Mouse (Mus musculus) bone marrow macrophage, adult 2 months (primary cell): ENCODE data around the gene Olfr6.
"Not testable (repeated sequence)": the region's sequence is repeated elsewhere in the genome, so short reads cannot be mapped to it uniquely, and the experiment has no call there.

Experiments
- CTCF ChIP-seq: IDR thresholded peaks from 2 replicates; pipeline ENCODE4 v1.5.1; 2012; ENCODE audit warnings: low read depth, mild to moderate bottlenecking, low read length, moderate library complexity
- POLR2A ChIP-seq: IDR thresholded peaks from 2 replicates; pipeline ENCODE4 v1.6.1; 2012; ENCODE audit warnings: mild to moderate bottlenecking, low read depth, low read length, borderline replicate concordance

DNA sequence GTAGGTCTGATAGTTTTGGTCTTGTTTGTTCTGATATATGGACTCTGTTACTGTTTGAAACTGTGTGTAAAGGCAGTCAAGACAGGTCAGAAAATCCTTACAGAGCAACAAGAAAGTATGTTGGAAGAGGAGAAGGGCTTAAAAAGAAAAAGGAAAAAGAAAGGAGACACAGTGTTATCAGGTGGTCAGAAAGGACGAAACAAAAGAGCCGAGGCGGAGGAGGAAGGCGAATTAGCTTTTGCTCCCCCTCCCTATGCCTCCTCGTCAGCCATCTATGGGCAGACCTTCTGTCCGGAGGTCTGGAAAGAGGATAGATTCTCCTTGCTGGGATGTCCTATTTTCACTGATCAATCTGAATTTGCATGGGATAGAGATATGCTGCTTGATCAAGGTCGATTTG lies 42.8 kb downstream of the Olfr6 start:
- not testable (repeated sequence) for TF ChIP-seq POLR2A, CTCF
